Mouse (Mus musculus) left cerebral cortex, postnatal 25 days (tissue): ENCODE data around the gene Fastkd3. TPM values are rescaled to one million over a fixed set of nuclear protein-coding genes. Genes with fewer than 3 reads are reported as not detected.
A peak's percentile ranks its signal among the peaks of the same experiment; 100 is the strongest.

Source experiments
- DNase-seq, 2 experiments: peaks; one replicate each; pipeline ENCODE4 v3.0.0; 2022; ENCODE audit warnings: low spot score in 2 of 2, mixed read lengths in 1 of 2
- intact Hi-C: fragments of 180-260 bp; cut with DNase I; formaldehyde crosslinking; loops from one replicate; pipeline ENCODE4 v1.15.1; 2025
- total RNA-seq, 2 experiments: library from RNA; stranded (reverse); gene quantifications; 2 replicates each; pipeline ENCODE4 v1.2.3; 2021

Gene Fastkd3
- total RNA-seq, 2 experiments from 2014 or later = 13.2 to 16.0 TPM

DNA sequence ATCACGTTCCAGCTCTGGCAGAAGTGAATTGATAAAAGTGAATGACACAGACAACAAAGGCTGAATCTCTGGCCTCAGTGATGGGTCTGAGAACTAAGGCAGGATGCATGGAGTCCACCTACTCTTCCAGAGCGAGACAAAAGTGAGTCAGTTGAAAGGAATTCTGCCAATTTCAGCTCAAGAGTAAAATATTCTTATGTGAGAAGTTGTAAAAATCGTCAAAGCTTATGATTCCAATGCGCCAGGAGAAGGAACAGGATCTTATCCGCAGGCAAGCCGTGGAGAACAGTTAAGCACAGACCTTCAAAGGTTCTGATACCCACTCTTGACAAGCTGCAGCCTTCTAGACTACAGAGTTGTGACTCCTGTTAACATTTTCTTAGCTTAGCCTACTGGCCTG, 21.1 kb downstream of the Fastkd3 start:
- DNase-seq = peak in 1 of 2 experiments; percentile 83
- intact Hi-C loops = loop anchor here (2.0 to 10.0 kb wide), 4 partner anchors 492 to 1052 kb away; no protein-coding TSS in a partner anchor

DNA sequence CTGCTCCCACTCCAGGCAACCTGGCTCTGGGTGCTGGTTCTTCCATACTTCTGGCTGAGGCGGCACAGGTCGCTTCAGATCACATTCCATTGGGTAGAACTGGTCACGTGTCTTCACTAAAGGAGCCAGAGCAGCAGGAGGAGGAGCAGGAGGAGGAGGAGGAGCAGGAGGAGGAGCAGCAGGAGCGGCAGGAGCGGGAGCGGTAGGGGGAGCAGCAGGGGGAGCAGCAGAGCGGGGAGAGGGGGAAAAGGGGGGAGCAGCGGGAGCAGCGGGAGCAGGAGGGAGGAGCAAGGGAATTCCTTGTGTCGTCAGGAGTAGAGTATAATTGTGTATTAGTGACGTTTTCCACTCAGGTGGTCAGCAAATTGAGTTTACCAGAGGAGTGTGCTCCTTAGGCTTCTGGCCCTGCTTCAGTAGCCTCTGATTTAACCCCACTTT, 23.7 kb downstream of the Fastkd3 start:
- DNase-seq = peak in 1 of 2 experiments; percentile 50
- intact Hi-C loops = loop anchor here (2.0 to 10.0 kb wide), 3 partner anchors 395 to 1049 kb away; no protein-coding TSS in a partner anchor

DNA sequence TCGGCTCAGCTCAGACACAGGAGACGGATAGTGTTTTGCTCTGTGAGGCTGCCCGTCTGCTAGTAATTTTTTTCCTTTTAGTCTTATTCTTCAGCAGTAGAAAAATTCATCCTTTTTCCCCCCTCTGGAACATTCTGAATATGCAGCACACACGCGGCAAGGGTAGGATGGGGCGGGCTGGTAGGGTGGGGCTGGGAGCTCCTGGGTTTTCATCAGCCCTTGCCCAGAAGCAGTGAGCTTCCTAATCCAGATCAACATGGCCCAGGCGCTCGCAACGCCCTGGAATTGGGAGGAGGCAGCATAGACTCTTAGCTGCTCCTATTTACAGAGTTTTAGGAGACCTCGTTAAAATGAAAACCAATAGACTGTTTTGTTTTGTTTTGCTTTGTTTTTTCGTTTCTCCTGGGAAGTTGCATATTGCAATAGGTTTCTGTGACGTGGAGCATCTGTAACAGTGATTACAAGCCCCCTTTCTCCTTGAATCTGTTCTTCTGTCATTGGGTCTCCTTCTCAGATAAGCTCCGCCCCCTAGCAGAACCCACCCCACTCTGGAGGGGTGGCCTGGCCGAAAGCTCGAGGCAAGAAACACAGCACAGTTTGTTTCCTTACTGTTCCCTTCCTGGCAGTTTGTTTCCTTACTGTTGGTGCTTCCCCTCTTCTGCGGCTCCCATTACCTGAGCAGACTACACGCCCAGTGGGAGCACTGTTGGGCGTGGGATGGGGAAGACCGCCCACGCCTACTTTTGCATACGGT, 25.8 kb downstream of the Fastkd3 start:
- intact Hi-C loops = loop anchor here (10.0 kb wide), 2 partner anchors 487 to 1047 kb away; no protein-coding TSS in a partner anchor
- DNase-seq = no peak

DNA sequence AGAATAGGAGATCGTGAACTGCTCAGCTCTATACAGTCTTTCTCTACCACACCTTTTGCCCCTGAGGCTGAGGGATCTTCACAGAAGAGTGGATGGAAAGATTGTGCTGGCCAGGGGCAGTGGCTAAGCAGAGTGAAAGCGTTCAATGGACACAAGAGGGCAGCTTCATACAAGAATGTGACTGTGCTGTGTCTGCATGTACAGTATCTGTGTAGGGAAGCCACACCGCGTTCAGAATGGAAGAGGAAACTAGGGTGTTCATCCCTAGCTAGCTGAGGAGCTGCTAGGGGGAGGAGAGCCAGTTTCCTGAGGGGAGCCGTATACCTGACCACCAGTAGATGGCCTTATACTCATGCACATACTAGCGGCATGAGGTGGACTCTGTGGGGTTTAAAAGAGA, 40.8 kb downstream of the Fastkd3 start:
- peak; percentile 30 to 57 for DNase-seq
- intact Hi-C loops = loop anchor here (5.0 kb wide), 1 partner anchor 375 kb away; the partner anchor contains the start of gene Adcy2

DNA sequence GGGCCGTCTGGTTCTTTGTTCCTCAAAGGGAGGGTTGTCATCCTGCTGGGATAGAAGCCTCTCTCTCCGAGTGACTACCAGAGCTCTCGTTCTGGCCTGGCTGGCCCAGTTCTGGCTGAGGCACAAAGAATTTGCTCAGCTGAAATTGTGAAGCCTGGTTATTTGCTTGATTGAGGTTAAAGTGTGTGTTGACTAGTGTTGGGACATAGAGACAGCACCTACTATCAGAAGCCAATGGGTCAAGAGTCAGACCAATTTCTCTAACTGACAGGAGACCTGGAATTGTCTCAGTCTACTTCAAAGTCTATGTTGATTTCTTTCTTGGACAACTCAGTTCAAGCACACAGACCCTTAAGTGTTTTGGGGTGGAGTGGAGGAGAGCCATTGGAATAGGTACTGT, 45.0 kb downstream of the Fastkd3 start:
- DNase-seq = no peak
- intact Hi-C loops = no loop called here

Other genes starting within 250 kb of the Fastkd3 start
- 10 to 100 TPM; 15.8 to 17.0 TPM for gene Mtrr, start 85 bp upstream of the Fastkd3 start, total RNA-seq
- gene 1700001L19Rik, start 15.2 kb downstream of the Fastkd3 start, total RNA-seq = 10 to 100 TPM; 20.6 to 27.6 TPM